Mouse (Mus musculus): ENCODE data around the gene Exph5. TPM values are rescaled to one million over a fixed set of nuclear protein-coding genes. Genes with fewer than 3 reads are reported as not detected.

Gene Exph5
- polyA plus RNA-seq, 1 experiment from 2014 or later, result 2.6 TPM

- H3K36me3 ChIP-seq, result no peaks in the 10 kb centered on the region
- 22% methylated on average over 5 of the region's 5 CpGs for WGBS
- H3K4me2 ChIP-seq, result no peak overlapping the region
- no peak overlapping the region for H3K27ac ChIP-seq
- no peak overlapping the region for H3K9ac ChIP-seq
- H3K4me3 ChIP-seq, result no peak overlapping the region
- H3K9me3 ChIP-seq, result no peaks in the 10 kb centered on the region
- H3K27me3 ChIP-seq, result no peaks in the 10 kb centered on the region
- H3K4me1 ChIP-seq, result 0 out of 2 replicates have a peak, but pooled peaks cover 3% of the 10 kb centered on the region
- no peak for ATAC-seq (ENCODE audit: insufficient number of reproducible peaks, low FRiP score, low TSS enrichment, low read depth)
Observed at GRCm38 (mm10) chr9:53272207-53272606, 29.3 kb upstream of the Exph5 start.

GRCm38 (mm10) chr9:53272714-53273113 lies 28.8 kb upstream of the Exph5 start:
- 68% methylated on average over 4 of the region's 4 CpGs for WGBS
- Histone ChIP-seq H3K27ac (no peak overlapping the region), H3K36me3 (no peaks in the 10 kb centered on the region), H3K4me1 (0 out of 2 replicates have a peak, but pooled peaks cover 3% of the 10 kb centered on the region), H3K27me3 (no peaks in the 10 kb centered on the region), H3K9me3 (no peaks in the 10 kb centered on the region), H3K4me2 (no peak overlapping the region), H3K4me3 (no peak overlapping the region), H3K9ac (no peak overlapping the region)
- no peak for ATAC-seq (ENCODE audit: insufficient number of reproducible peaks, low FRiP score, low TSS enrichment, low read depth)

- Histone ChIP-seq H3K36me3 (no peaks in the 10 kb centered on the region), H3K27ac (no peak overlapping the region), H3K27me3 (no peaks in the 10 kb centered on the region), H3K9ac (no peak overlapping the region), H3K4me2 (no peak overlapping the region), H3K4me1 (no peaks in the 10 kb centered on the region), H3K4me3 (no peak overlapping the region), H3K9me3 (no peaks in the 10 kb centered on the region)
- ATAC-seq (ENCODE audit: insufficient number of reproducible peaks, low FRiP score, low TSS enrichment, low read depth), result no peak
- 92% methylated on average over 1 of the region's 1 CpGs for WGBS
Observed at GRCm38 (mm10) chr9:53276381-53276780, 25.1 kb upstream of the Exph5 start.

- no peak overlapping the region for H3K27ac ChIP-seq
- H3K27me3 ChIP-seq, result no peaks in the 10 kb centered on the region
- no peak overlapping the region for H3K4me2 ChIP-seq
- no peak overlapping the region for H3K4me3 ChIP-seq
- H3K9me3 ChIP-seq, result no peaks in the 10 kb centered on the region
- no peak overlapping the region for H3K9ac ChIP-seq
- H3K4me1 ChIP-seq, result no peaks in the 10 kb centered on the region
- 92% methylated on average over 2 of the region's 2 CpGs for WGBS
- ATAC-seq (ENCODE audit: insufficient number of reproducible peaks, low FRiP score, low TSS enrichment, low read depth), result no peak
- H3K36me3 ChIP-seq, result no peaks in the 10 kb centered on the region
Observed at GRCm38 (mm10) chr9:53278997-53279396, 22.5 kb upstream of the Exph5 start.

GRCm38 (mm10) chr9:53286793-53287192 lies 14.7 kb upstream of the Exph5 start:
- Histone ChIP-seq H3K4me1 (no peaks in the 10 kb centered on the region), H3K4me3 (no peak overlapping the region), H3K36me3 (no peaks in the 10 kb centered on the region), H3K9me3 (no peaks in the 10 kb centered on the region), H3K4me2 (no peak overlapping the region), H3K27me3 (no peaks in the 10 kb centered on the region), H3K9ac (no peak overlapping the region), H3K27ac (no peak overlapping the region)
- 69% methylated on average over 6 of the region's 6 CpGs for WGBS
- no peak for ATAC-seq (ENCODE audit: insufficient number of reproducible peaks, low FRiP score, low TSS enrichment, low read depth)

GRCm38 (mm10) chr9:53290006-53290405 lies 11.5 kb upstream of the Exph5 start:
- Histone ChIP-seq H3K36me3 (no peaks in the 10 kb centered on the region), H3K9me3 (no peaks in the 10 kb centered on the region), H3K27ac (no peak overlapping the region), H3K4me3 (no peak overlapping the region), H3K4me1 (no peaks in the 10 kb centered on the region), H3K9ac (no peak overlapping the region), H3K27me3 (no peaks in the 10 kb centered on the region), H3K4me2 (no peak overlapping the region)
- no peak for ATAC-seq (ENCODE audit: insufficient number of reproducible peaks, low FRiP score, low TSS enrichment, low read depth)
- WGBS, result 53% methylated on average over 3 of the region's 3 CpGs

- H3K36me3 ChIP-seq, result no peaks in the 10 kb centered on the region
- ATAC-seq (ENCODE audit: insufficient number of reproducible peaks, low FRiP score, low TSS enrichment, low read depth), result no peak
Observed at GRCm38 (mm10) chr9:53292833-53293232, 8.6 kb upstream of the Exph5 start.

GRCm38 (mm10) chr9:53301801-53302311 lies 386 bp downstream of the Exph5 start:
- no peaks in the 10 kb centered on the region for H3K36me3 ChIP-seq
- H3K4me2 ChIP-seq, result peak overlapping the region; percentile 82
- peak overlapping the region; percentile 26; the same call in 1 of the 2 replicates for H3K9ac ChIP-seq
- no peaks in the 10 kb centered on the region for H3K27me3 ChIP-seq
- peaks cover 10% of the 10 kb centered on the region for H3K4me1 ChIP-seq
- H3K27ac ChIP-seq, result 0 out of 2 replicates have a peak overlapping the region, but pooled peaks have one; percentile 11
- H3K9me3 ChIP-seq, result no peaks in the 10 kb centered on the region
- WGBS, result 2% methylated on average over 19 of the region's 19 CpGs
- H3K4me3 ChIP-seq, result peak overlapping the region; percentile 38
- ATAC-seq (ENCODE audit: insufficient number of reproducible peaks, low FRiP score, low TSS enrichment, low read depth), result no peak

More at GRCm38 (mm10) chr9:53292833-53293232, 8.6 kb upstream of the Exph5 start:
- H3K9ac ChIP-seq, result no peak overlapping the region
- no peak overlapping the region for H3K4me2 ChIP-seq
- no peaks in the 10 kb centered on the region for H3K4me1 ChIP-seq
- no peaks in the 10 kb centered on the region for H3K9me3 ChIP-seq
- H3K4me3 ChIP-seq, result no peak overlapping the region
- no peaks in the 10 kb centered on the region for H3K27me3 ChIP-seq
- H3K27ac ChIP-seq, result no peak overlapping the region

GRCm38 (mm10) chr9:53302415-53302814 lies 945 bp downstream of the Exph5 start:
- no peaks in the 10 kb centered on the region for H3K27me3 ChIP-seq
- 0 out of 2 replicates have a peak overlapping the region, but pooled peaks have one; percentile 38 for H3K4me3 ChIP-seq
- no peaks in the 10 kb centered on the region for H3K9me3 ChIP-seq
- peaks cover 10% of the 10 kb centered on the region for H3K4me1 ChIP-seq
- WGBS, result 55% methylated on average over 5 of the region's 5 CpGs
- ATAC-seq (ENCODE audit: insufficient number of reproducible peaks, low FRiP score, low TSS enrichment, low read depth), result no peak
- H3K9ac ChIP-seq, result no peak overlapping the region
- no peaks in the 10 kb centered on the region for H3K36me3 ChIP-seq
- peak overlapping the region; percentile 82; the same call in 1 of the 2 replicates for H3K4me2 ChIP-seq
- no peak overlapping the region for H3K27ac ChIP-seq

- Histone ChIP-seq H3K27me3 (no peaks in the 10 kb centered on the region), H3K9me3 (no peaks in the 10 kb centered on the region), H3K36me3 (no peaks in the 10 kb centered on the region), H3K27ac (no peak overlapping the region), H3K4me3 (no peak overlapping the region), H3K4me1 (no peaks in the 10 kb centered on the region), H3K4me2 (no peak overlapping the region), H3K9ac (no peak overlapping the region)
- ATAC-seq (ENCODE audit: insufficient number of reproducible peaks, low FRiP score, low TSS enrichment, low read depth), result no peak
- WGBS, result 69% methylated on average over 7 of the region's 7 CpGs
Observed at GRCm38 (mm10) chr9:53307904-53308303, 6.4 kb downstream of the Exph5 start.

- no peak for ATAC-seq (ENCODE audit: insufficient number of reproducible peaks, low FRiP score, low TSS enrichment, low read depth)
- no peak overlapping the region for H3K4me2 ChIP-seq
- no peaks in the 10 kb centered on the region for H3K27me3 ChIP-seq
- H3K4me1 ChIP-seq, result no peaks in the 10 kb centered on the region
- WGBS, result 94% methylated on average over 1 of the region's 1 CpGs
- H3K9me3 ChIP-seq, result no peaks in the 10 kb centered on the region
- H3K4me3 ChIP-seq, result no peak overlapping the region
- H3K27ac ChIP-seq, result no peak overlapping the region
- H3K9ac ChIP-seq, result no peak overlapping the region
- H3K36me3 ChIP-seq, result no peaks in the 10 kb centered on the region
Observed at GRCm38 (mm10) chr9:53312981-53313380, 11.5 kb downstream of the Exph5 start.

GRCm38 (mm10) chr9:53320894-53321650 lies 19.6 kb downstream of the Exph5 start:
- no peak overlapping the region for H3K4me3 ChIP-seq
- no peaks in the 10 kb centered on the region for H3K4me1 ChIP-seq
- 29% methylated on average over 10 of the region's 10 CpGs for WGBS
- H3K9ac ChIP-seq, result no peak overlapping the region
- no peaks in the 10 kb centered on the region for H3K36me3 ChIP-seq
- H3K9me3 ChIP-seq, result no peaks in the 10 kb centered on the region
- H3K27me3 ChIP-seq, result no peaks in the 10 kb centered on the region
- ATAC-seq (ENCODE audit: insufficient number of reproducible peaks, low FRiP score, low TSS enrichment, low read depth), result no peak
- no peak overlapping the region for H3K27ac ChIP-seq
- no peak overlapping the region for H3K4me2 ChIP-seq

Measured in limb, embryonic 15.5 days (tissue).